Mouse (Mus musculus) liver, adult (tissue): ENCODE measurements around the gene Olfr456.

Experiments
- GATA4 ChIP-seq: IDR thresholded peaks from 2 replicates; pipeline ENCODE4 v1.6.1; 2014; ENCODE audit warnings: mild to moderate bottlenecking, low read length; ENCODE audit not compliant: insufficient replicate concordance

The Olfr456 gene

DNA sequence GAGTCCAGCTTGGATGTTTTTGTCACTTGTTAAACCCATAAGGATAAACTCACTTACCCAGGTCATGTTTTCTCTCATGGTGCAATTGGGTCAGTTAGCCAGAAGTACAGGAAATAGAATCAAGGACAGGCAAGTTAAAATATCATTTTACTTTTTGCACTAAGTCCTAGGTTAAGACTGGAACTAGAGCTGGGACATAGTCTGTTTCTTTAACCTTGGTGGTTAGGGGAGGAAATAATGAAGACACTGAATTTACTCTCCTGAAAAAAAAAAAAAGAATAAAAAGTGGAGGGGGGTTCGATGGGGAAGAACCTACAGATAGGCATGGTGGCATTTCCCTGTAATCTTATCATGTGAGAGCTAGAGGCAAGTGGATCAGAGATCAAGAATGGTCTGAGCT is at the start of gene Olfr456:
Olfr456 (minus strand) TSS at position 101 of the 400 bp plus-strand sequence.
- no peak for TF ChIP-seq GATA4

DNA sequence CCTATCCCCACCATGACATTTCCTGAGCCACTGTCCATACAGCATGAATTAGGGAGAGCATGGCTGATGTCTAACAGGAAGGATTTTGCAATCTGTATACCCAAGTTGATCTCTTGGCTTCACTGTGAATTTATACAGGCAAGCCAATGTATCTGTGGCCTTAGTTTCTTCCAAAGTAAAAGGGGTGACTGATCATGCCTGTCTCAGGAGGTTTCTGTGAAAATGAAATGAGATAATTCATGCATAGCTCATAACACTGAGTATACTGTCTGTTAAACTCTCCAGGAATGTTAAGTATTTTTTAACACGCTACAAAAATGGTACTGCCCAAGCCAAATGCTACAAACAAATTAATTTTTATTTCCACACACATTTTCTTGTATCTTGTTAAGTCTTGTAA is 26.4 kb upstream of the Olfr456 start:
- no peak for TF ChIP-seq GATA4

DNA sequence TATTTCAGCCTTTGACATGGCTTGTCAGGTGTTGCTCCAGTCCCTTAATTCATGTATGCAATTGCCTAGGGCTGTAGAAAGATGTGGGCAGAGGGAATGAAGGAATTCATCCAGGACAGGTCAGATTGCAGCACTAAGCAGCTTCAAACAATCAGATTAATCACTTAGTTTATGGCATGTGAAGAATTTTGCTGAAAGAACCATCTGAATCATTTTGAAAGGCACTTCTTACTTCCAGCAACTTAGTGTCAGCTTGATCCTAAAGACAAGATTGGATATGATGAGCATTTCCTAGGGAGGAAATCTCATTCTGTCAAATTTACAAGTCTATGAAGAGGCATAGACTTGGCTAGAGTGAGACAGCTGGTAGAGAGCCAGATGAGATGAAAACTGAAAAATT is 22.3 kb upstream of the Olfr456 start:
- no peak for TF ChIP-seq GATA4

DNA sequence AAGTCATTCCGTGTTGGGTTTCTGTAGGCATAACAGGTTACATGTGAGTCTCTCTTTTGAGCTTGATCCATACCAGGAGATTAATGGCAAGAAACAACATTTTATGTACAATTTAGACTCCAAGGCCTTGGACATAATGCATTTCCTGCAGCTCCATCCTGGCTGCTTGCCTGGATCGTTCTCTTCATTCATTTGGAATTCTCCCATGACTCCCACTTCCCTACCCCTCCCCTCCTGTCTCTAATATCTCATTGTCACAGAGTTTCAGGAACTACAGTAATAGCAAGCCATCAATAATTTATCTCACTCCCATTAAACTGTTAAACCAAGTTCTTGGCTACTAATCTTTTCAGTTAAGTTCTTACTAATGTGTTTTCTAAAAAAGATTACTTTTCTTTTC is 16.5 kb upstream of the Olfr456 start:
- TF ChIP-seq GATA4, result no peak

DNA sequence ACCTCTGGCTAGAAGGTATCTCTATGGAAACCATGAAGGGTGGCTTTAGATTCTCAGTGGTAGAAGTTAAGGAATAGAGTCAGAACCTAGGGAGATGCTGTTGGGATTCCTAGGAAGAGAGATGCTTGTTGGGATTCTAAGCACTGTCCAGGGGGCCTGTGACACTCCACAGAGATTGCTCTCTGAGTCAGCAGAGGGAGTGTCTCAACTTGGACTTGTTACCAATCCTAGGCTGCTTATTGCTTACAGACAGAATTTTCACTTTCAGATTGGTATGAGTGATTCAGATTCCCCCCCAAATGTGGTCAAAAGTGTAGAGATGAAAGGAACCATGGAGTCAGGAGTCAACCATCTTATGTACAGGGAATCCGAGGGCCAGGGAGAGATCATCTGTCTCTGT is 2.7 kb upstream of the Olfr456 start:
- TF ChIP-seq GATA4, result no peak

DNA sequence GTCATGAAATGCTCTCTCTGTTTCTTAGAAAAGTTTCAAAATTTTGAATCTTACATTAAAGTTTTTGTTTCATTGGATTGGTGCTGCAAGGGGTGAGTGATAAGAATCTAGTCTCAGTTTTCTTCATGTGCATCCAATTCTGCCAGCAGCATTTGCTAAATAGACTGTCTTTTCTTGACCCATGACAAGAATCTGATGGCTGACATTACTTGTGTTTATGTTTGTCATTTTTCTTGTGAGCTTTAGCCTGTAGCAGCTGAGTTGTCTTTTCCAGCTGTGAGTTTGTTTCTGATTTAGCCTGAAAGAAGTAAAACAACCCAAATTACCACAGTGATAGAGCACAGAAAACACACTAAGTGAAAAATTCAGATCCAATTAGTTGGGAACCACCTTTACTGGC is 2.4 kb downstream of the Olfr456 start:
- TF ChIP-seq GATA4, result no peak

DNA sequence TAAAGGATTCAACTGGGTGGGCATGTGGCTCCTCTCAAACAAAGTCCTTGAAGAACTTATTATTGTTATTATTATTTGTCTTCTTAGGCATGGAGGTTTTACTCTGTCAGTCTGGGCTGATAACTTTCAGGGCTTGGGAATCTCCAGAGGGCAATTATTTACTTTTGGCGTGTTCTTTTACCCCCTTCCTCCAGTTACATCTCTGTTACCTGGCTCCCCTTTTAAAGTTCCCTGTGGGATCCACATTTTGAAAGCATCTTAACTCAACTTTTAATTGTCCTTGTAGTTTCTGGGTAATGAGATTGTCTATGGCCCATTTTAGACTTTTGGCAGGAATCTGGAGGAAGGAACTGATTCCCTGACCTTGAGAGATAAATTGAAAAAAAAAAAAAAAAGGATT is 10.8 kb downstream of the Olfr456 start, which contains the start of gene Olfr457:
Olfr457 (minus strand) TSS at position 101 of the 400 bp plus-strand sequence.
- no peak for TF ChIP-seq GATA4

DNA sequence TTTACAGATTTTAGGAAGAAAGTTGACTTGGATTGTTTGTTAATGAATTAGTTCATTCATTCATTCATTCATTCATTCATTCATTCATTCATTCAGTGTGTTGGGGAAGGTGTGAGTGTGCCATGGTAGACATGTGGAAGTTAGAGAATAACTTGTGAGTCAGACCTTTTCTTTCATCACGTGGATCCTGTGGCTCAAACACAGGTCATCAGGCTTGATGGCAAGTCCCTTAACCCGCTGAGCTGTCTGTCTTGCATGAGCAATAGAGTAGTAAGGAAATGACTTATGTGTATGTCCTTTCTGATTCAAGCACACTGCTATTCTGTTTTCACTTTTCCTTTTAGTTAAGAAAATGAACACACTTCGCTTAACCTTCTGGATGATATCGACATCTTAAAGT is 16.5 kb downstream of the Olfr456 start:
- TF ChIP-seq GATA4, result no peak

DNA sequence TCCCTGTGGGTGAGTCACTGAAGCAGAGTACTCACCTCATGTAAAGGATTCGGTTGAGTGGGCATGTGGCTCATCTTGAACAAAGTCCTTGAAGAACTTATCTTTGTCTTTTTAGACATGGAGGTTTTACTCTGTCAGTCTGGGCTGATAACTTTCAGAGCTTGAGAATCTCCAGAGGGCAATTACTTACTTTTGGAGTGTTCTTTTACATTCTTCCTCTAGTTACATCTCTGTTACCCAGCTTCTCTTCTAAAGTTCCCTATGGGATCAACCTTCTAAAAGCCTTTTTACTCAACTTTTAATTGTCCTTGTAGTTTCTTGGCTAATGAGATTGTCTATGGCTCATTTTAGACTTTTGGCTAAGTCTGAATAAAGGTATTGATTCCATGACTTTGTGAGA is 21.9 kb downstream of the Olfr456 start, which contains the start of gene Olfr458:
Olfr458 (minus strand) TSS at position 101 of the 400 bp plus-strand sequence.
- TF ChIP-seq GATA4, result no peak

DNA sequence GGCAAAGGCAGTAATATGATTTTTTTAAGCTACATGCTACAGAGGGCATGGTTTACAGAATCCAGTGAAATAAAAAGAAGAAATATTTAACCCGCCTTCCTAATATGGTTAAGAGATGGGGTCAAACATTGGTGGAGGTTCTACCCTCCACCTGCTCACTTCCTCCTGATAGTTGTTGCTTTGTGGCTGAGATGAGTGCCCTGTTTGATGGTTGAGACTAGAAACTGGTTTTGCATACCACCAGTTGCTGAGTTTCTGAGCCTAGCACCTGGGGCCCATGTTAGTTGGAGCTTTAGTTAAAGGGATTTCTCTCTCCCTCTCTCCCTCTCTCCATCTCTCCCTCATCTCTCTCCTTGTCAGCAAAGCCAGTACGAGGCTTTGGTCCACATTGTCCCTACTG is 39.6 kb downstream of the Olfr456 start:
- TF ChIP-seq GATA4, result no peak

DNA sequence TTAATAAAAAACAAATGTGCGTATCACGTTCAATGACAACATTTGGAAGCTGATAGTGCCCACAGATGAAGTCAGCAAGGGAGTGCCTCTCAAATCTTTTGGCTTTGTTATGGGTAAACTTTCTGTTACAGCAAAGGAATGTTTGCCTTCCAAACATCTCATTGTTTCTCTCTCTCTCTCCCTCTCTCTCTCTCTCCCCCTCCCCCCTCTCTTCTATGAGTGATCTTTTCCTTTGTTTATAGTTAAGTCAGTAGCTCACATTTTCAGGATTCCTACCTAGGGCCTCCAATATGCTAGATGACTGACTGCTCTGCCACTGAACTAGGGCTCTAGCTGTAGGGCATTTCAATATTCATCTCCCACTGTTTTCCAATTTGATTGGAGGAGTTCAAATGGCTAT is 42.5 kb downstream of the Olfr456 start:
- TF ChIP-seq GATA4, result no peak

DNA sequence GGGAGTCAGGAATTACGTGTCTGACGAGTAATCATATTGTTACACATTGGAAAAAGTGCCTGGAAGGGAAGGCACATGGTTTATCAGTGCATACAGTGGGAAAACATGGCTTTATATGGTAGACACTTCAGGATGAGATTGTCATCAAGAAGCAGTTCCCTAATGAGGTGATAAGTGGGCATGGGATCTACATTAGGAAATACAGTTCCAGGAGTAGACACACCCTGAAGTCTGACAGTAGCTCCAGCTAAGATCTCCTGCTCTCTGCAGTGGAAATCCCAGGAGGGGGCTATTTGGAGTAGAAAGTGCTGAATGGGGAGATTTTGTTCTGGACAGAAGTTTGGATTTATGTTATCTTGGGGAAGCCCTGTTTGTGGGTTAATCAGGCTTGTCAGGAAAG is 45.6 kb downstream of the Olfr456 start:
- no peak for TF ChIP-seq GATA4
